Mouse (Mus musculus) heart, adult 11 months (tissue): Measurements from ENCODE around the gene Pfkl.
"Not testable (repeated sequence)": the region's sequence is repeated elsewhere in the genome, so short reads cannot be mapped to it uniquely, and the experiment has no call there.

ENCODE experiments used
- DNase-seq: peaks from one replicate; pipeline ENCODE4 v3.0.0; 2022

Pfkl gene

GRCm38 (mm10) chr10:78009945-78010293, at the start of gene Pfkl:
Gene Pfkl, minus strand, starts transcription at chr10:78010083.
- no peak for DNase-seq

- no peak for DNase-seq
Observed at GRCm38 (mm10) chr10:78057056-78057455, 47.2 kb upstream of the Pfkl start.

DNA sequence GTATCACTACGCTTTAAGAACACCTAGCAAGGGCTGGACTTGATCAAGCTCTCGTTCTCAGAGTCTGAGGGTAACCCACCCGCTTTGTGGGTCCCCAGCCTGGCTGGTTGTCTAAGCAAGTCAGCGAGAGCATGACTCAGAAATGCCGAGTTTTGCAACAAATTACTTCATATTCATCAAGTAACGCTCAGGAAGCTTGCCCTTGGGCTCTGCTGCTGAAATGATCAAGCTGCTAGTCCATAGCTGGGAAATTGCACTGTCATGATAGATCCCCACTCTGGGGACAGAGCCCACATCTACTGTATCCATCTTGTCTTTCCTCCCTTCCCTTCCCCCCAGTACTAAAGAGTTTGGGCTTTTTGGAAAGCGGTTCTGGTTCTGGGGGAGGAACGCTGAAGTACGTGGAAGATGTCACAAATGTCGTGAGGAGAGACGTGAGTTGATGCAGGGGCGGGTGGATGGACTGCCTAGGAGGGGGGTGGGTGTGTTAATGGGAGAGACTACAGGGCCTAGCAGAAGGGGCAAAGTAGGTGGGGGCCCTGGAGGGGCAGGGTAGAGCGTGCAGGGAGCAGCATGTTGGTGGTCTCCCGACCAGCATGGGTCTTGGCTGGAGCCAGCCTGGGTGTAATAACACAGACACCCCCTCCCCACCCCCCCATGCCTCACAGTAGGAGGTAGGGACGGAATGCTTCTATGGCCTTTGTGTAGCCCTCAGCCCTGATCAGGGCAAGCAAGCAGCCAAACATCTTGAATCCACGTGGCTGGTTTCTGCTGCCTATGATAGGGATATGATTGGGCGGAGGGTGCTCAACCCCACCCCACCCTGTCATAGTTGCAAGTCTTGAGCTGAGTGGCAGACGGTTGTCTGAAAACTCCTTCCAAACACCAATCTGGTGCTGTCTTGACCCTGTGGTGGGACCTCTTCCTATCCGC, 45.0 kb upstream of the Pfkl start:
- peak; percentile 97 for DNase-seq

DNA sequence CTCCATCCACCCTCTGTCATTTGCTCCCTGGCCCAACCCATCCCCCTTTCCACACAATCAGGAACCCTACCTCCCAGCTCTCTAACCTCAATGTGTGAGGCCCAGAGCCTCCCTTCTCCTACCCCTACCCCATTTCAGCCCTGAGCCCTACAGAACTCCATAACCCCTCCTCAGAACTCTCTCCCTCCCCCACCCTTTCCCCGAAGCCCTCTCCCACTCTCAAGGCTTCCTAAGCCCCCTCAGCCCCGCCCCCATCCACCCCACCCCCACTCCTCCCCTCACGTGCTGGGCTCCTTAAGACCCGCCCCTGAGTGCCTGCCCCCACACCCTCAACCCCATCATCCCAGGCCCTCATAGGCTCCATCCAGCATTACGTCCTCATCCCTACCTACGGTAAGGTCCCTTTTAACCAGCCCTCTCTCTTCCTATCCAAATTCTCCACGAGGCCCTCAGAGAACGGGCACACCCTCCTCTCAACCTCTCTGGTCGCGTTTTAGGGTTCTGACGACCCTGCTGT, 39.7 kb upstream of the Pfkl start:
- DNase-seq: no peak

- no peak for DNase-seq
Observed at GRCm38 (mm10) chr10:78048061-78048730, 38.3 kb upstream of the Pfkl start.

DNA sequence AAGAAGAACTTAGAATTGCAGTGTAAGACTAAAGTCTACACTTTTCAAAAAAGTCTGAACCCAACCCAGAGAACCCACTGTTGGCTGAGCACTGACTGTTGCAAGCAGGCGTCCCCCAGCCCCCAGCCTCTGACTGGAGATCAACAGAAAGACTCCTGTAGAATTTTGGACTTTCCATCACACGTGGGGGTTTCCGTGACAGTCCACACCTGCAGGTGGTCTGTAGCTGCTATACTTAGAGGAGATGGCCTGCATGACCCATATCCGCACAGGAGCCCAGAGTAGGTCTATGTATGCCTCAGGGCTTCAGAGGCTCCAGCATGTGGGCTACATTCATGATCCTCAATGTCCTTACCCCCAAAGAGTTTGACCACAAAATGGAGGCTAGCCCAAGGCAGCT, 36.5 kb upstream of the Pfkl start:
- DNase-seq: no peak

DNA sequence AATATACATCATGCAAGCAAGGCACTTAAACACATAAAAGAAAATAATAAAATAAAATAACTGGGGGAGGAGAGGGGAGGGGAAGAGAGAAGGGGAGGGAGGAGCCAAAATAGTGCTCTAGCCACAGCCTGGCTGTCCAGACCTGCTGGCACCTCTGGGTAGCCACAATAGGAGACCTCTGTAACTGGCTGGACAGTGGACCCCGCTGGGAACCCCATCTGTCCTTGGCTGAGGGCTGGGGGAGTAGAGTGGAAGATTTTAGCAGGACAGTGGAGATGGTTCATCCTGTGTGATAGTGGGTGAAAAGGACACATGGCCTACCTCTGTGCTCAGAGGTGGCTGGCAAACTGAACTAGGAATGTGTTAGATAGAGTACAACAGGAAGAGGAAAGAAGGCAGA, 34.6 kb upstream of the Pfkl start:
- DNase-seq: no peak

GRCm38 (mm10) chr10:78043406-78043836, 33.5 kb upstream of the Pfkl start, which contains the start of gene Aire:
Gene Aire, minus strand, starts transcription at chr10:78043610.
- peak; percentile 95 for DNase-seq

DNA sequence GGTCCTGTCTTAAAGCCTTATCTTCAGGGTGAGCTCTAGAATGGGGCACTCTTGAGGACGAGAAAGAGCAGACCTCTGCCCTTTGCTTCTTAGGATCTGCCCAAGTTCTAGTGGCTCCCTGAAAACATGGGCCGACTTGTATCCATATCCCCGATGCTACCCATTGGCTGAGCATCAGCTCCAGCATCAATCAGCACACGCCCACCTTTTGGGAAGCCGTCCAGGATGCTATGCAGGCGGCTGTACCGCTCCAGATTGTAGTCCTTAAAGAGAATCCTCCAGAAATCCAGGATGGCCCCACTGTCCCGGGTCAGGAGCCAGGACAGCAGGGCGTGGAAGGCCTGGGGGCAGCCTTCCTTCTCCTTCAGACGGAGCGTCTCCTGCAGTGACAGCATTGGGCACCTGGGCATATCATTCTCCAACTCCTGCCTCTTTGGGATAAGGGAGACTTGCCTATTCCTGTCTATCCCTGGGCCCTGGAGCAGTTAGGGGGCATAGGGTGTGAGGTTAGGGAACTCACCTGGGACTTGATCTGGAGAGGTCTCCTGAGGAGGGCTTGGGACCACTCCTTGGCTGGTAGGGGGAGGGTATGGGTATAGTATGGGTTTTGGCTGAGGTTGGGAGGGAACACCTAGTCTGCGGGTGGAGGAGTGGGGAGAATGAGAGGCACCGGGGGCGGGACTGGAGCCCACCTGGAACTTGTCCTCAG, 33.0 kb upstream of the Pfkl start:
- peak; percentile 89 for DNase-seq

DNA sequence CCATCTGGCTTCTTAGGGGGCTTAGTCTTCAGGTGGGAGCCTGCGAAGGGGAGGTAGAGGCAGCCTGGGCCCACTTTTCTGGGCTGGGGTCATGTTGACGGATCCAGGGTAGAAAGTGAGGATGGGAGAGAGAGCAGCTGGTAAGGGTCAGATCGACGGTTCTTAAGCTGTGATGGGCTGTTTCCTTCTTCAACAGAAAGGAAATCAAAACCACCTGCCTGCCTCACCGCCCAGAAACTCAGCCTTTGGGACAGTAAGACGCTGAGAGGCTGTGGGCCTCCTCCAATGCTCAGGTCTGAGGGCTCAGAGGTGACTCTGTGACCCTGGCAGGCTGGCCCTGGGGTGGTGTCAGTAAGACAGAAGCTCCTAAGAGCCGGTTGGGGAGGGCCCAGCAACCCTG, 32.2 kb upstream of the Pfkl start:
- no peak for DNase-seq

DNA sequence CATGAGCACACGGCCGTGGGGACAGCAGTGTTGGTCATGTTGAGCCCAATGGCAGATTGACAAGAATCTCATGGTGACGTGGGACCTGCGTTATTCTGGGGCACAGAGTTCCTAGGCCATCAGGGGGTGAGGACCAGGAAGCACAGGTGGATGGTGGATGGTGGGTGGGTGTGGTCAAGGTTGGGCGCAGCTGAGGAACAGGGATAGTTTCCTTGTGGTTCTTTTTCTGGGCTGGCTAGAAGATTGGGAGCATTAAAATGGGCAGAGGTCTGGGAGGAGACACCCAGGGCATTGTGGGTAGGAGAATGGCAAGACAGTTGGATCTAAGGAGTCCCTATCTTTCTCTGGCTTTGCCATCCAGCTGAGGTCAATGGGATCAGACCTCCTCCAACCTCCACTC, 31.8 kb upstream of the Pfkl start, which contains the start of gene Dnmt3l:
TSS of gene Dnmt3l (plus strand) at position 301 of the 400 bp plus-strand sequence.
- DNase-seq: no peak

DNA sequence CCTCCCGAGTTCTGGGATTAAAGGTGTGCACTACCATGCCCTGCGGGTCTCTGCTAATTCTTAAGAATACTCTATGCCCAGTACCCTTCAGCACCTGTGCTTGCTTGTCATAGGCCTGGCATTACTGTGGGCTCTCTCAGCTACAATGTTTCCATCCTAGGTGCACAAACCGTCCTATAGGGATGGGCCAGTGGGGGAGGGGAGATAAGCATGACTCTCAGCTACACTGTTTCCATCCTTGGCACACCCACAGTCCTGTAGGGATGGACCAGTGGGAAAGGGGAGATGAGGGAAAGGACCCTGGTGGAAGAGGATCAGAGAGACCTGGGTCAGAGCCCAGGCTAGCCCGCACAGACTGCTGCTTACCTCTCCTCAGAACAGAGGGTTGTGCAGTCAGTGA, 27.3 kb upstream of the Pfkl start:
- no peak for DNase-seq

DNA sequence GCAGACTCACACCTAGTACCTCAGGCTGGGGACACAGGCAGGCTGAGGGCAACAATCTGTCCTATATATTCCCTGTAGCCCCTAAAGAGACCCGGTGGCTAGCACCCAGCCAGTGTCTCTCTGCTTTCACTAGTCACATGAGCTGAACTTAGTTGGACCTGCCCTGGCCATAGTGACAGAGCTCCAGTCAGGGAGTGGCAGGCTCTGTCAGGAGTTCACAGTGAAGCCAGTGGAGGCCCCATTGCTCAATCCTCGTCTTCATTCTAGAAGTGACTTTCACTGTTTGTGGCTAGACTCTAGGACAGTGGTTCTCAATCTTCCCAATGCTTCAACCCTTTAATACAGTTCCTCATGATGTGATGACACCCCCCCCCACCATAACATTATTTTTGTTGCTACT, 22.1 kb upstream of the Pfkl start:
- DNase-seq: no peak

DNA sequence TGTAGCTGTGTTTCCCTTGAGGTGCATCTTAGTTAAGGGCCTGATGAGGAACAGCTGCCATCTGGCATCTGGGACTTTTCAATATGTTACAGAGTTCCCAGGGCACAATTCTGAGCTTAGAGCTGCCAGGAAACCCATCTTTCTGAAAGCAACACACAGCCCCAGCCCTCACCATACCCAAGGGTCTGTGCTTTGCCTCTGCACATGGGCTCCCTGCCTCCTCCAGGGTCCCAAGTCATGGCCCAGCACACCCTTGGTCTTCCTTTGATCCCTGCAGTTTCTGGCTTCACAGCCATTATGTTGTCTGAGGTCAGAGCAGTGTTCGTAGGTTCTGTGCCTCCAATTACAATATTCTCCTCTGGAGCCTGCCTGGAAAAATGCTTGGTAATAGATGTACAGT, 19.2 kb upstream of the Pfkl start:
- DNase-seq: no peak

GRCm38 (mm10) chr10:78028129-78028528, 18.2 kb upstream of the Pfkl start:
- peak; percentile 94 for DNase-seq

- DNase-seq: not testable (repeated sequence)
Observed at GRCm38 (mm10) chr10:78025453-78025852, 15.6 kb upstream of the Pfkl start.

GRCm38 (mm10) chr10:78019984-78020383, 10.1 kb upstream of the Pfkl start:
- DNase-seq: not testable (repeated sequence)

DNA sequence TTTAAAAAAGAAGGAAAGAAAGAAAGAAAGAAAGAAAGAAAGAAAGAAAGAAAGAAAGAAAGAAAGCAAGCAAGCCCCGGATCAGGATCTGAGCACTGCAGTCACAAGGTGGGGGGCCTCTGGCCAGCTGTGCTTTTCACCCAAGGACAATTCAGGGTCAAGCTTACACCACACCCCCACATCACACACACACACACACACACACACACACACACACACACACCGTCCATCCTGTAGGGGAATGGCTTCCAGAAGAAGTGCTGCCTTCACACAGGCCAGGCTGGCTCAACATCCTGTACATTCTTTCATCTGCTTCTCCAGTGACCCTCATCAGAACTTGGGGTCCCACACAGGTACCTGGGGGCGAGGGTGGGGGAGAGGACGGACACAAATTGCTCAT, 9.4 kb upstream of the Pfkl start:
- no peak for DNase-seq

- peak; percentile 94 for DNase-seq
Observed at GRCm38 (mm10) chr10:78018797-78019203, 8.9 kb upstream of the Pfkl start.

DNA sequence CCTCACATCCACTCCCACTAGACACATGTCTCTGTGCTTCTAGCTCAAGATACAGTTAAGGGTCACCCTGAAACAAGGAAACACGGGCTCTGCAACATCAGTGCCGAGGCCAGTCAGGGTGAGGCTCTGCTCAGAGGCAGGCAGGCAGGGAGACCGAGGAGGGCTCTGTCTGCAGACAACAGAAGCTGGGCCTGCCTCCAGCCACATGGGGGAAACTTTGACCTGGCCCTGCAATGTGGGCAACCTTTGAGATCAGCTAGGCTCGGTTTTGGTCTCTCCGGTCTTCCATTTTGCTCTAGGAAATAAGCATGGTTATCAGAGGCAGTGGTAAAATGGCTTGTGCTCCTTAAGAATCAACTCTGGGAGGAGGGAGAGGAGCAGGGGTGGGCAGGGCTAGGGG, 6.5 kb upstream of the Pfkl start:
- no peak for DNase-seq

DNA sequence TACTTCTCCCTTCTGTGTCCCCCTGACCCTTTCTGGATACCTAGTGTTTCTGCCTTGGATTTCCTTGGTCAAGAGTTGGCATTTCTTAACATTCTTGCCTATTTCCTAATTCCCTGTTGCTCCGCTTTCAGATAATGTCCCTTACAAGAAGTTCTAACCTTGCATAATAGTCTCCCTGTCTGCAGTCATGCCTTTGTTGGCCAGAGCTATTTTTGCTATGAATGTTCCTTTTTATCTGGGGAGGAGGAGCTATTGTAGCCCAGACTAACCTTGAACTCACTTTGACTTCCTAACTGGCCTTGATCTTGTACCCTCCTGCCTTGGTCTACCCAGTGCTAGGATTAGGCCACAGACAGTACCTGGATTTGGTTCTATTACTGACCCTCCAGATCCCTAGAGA, 5.6 kb upstream of the Pfkl start:
- DNase-seq: no peak

DNA sequence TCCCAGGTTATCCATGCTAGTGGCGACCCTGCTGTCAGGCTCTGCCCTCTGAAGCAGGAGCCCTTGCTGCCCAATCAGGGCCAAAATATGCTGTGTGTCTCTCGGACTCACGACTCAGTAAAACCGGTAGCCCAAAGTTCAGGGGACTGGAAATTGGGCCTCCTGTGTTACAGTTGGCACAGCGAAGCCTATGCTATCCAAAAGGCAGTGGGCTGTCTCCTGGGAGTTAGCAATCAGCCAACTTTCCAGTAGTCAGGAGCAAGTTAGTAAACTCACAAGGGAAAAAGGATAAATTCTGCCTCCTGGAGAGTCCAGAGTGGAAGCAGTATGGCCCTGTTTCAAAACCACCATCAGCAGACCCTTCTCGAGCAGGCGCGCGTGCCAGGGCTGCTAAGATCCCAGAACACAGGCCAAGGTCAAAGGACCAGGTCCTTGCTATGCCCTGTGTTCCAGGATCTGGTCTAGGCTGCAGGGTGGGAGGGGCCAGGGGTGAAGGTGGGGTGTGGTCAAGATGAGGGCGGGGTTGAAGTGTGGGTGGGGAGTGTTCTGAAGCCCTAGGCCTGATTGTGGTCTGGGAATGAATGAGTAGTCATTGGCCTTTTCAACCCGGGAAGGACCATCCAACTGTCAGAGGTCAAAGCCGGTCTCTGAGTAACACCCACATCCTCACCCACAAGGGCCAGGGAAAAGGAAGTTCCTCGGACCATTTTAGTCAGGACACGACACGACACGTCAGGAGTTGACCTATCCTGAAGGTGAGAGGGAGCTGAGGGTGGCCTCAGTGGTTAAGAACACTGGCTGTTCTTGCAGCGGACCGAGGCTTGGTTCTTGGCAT, 3.0 kb upstream of the Pfkl start:
- DNase-seq: no peak
